Mouse (Mus musculus) natural killer cell, adult 2 months (primary cell): ENCODE results near the gene Cmtm4.

ENCODE experiments used
- DNase-seq, 2 experiments: peaks; one replicate each; pipeline ENCODE4 v3.0.0; 2022; ENCODE audit warnings: low spot score in 2 of 2

Cmtm4 gene

GRCm38 (mm10) chr8:104411468-104411867, 15.9 kb upstream of the Cmtm4 start:
- no peak for DNase-seq

GRCm38 (mm10) chr8:104410628-104411273, 15.1 kb upstream of the Cmtm4 start:
- DNase-seq = no peak

- DNase-seq = no peak
Measured at GRCm38 (mm10) chr8:104408328-104409110, 12.9 kb upstream of the Cmtm4 start.

GRCm38 (mm10) chr8:104406340-104407128, 10.9 kb upstream of the Cmtm4 start:
- no peak for DNase-seq

GRCm38 (mm10) chr8:104405430-104406187, 10.0 kb upstream of the Cmtm4 start:
- no peak for DNase-seq

- DNase-seq = no peak
Measured at GRCm38 (mm10) chr8:104403596-104403995, 8.0 kb upstream of the Cmtm4 start.

GRCm38 (mm10) chr8:104394801-104395702, 555 bp downstream of the Cmtm4 start:
- DNase-seq = peak; percentile 18 to 24

GRCm38 (mm10) chr8:104393767-104394166, 1.8 kb downstream of the Cmtm4 start:
- DNase-seq = no peak

- DNase-seq = no peak
Measured at GRCm38 (mm10) chr8:104393139-104393538, 2.5 kb downstream of the Cmtm4 start.

GRCm38 (mm10) chr8:104390245-104390644, 5.4 kb downstream of the Cmtm4 start:
- DNase-seq = no peak

- no peak for DNase-seq
Measured at GRCm38 (mm10) chr8:104387980-104388379, 7.6 kb downstream of the Cmtm4 start.

GRCm38 (mm10) chr8:104387501-104387900, 8.1 kb downstream of the Cmtm4 start:
- no peak for DNase-seq

- no peak for DNase-seq
Measured at GRCm38 (mm10) chr8:104386693-104387092, 8.9 kb downstream of the Cmtm4 start.

- no peak for DNase-seq
Measured at GRCm38 (mm10) chr8:104383977-104384376, 11.6 kb downstream of the Cmtm4 start.

- no peak for DNase-seq
Measured at GRCm38 (mm10) chr8:104383296-104383695, 12.3 kb downstream of the Cmtm4 start.

- DNase-seq = no peak
Measured at GRCm38 (mm10) chr8:104380961-104381411, 14.6 kb downstream of the Cmtm4 start.

- DNase-seq = no peak
Measured at GRCm38 (mm10) chr8:104380269-104380668, 15.3 kb downstream of the Cmtm4 start.

GRCm38 (mm10) chr8:104379301-104379836, 16.2 kb downstream of the Cmtm4 start:
- DNase-seq = no peak

GRCm38 (mm10) chr8:104376669-104377068, 18.9 kb downstream of the Cmtm4 start:
- no peak for DNase-seq

- DNase-seq = no peak
Measured at GRCm38 (mm10) chr8:104375959-104376358, 19.6 kb downstream of the Cmtm4 start.
